Mouse (Mus musculus): ENCODE data around the gene Ncmap. TPM values are rescaled to one million over a fixed set of nuclear protein-coding genes. Genes with fewer than 3 reads are reported as not detected.

The Ncmap gene
- polyA plus RNA-seq, 1 experiment from 2014 or later = 1.2 TPM

GRCm38 (mm10) chr4:135323021-135323420 is 75.0 kb downstream of the Ncmap start:
- no peak for DNase-seq (ENCODE audit: low spot score)
- H3K27me3 ChIP-seq (ENCODE audit: insufficient read depth, poor library complexity, severe bottlenecking) = no peaks in the 10 kb centered on the region
- no peaks in the 10 kb centered on the region for H3K9me3 ChIP-seq
- no peaks in the 10 kb centered on the region for H3K4me1 ChIP-seq
- 89% methylated on average over 8 of the region's 8 CpGs for WGBS
- no peak overlapping the region for H3K27ac ChIP-seq
- no peak overlapping the region for H3K4me3 ChIP-seq
- H3K36me3 ChIP-seq = peaks cover 94% of the 10 kb centered on the region

MicroRNAs encoded within 50 kb of the gene (microRNA counts, 519-probe panel; counts per million panel counts)
- not detected for microRNA mmu-miR-700

Small RNAs within 50 kb of the gene (microRNA-seq; reads per million reads assigned to microRNA genes)
- gene Mir700 = 397 reads per million, percentile 69 among the genes with 10 or more reads in this experiment

Other genes starting within 250 kb of the Ncmap start
- 263 and 343 TPM in 2 replicates for gene Clic4, start 125.4 kb downstream of the Ncmap start, polyA plus RNA-seq (2016; fragmentation: Nextera tagmentation; extraction: Ambion mirVana)
- 162 and 193 TPM in 2 replicates for gene Srrm1, start 44.9 kb downstream of the Ncmap start, polyA plus RNA-seq (2016; fragmentation: Nextera tagmentation; extraction: Ambion mirVana)
- 9.3 and 11.2 TPM in 2 replicates for gene Rcan3, start 35.6 kb upstream of the Ncmap start, polyA plus RNA-seq (2016; fragmentation: Nextera tagmentation; extraction: Ambion mirVana)
- gene Stpg1, start 96.6 kb upstream of the Ncmap start, polyA plus RNA-seq (2016; fragmentation: Nextera tagmentation; extraction: Ambion mirVana) = 0.11 and 0.23 TPM in 2 replicates
- gene Nipal3, start 96.8 kb upstream of the Ncmap start, polyA plus RNA-seq (2016; fragmentation: Nextera tagmentation; extraction: Ambion mirVana) = 2.0 and 3.1 TPM in 2 replicates
- 4.3 and 14.1 TPM in 2 replicates for gene Grhl3, start 175.4 kb upstream of the Ncmap start, polyA plus RNA-seq (2016; fragmentation: Nextera tagmentation; extraction: Ambion mirVana)

Measured in heart, embryonic 10.5 days (tissue).